Mouse (Mus musculus): ENCODE measurements around the gene Sae1.

- TF ChIP-seq CTCF (IDR thresholded peaks at IDR 0.05; ENCODE audit: low read depth) = no peak
- TF ChIP-seq EP300 (IDR thresholded peaks at IDR 0.05; ENCODE audit: low read depth) = no peak
These were observed 106.9 kb downstream of the Sae1 start for GRCm38 (mm10) chr7:16280721-16281120.
